Mouse (Mus musculus) G1E (cell line): ENCODE data around the gene Esrra. TPM values are rescaled to one million over a fixed set of nuclear protein-coding genes. Genes with fewer than 3 reads are reported as not detected.

Source experiments
- ATAC-seq: 2 replicates; pipeline ENCODE4 v1.8.0; 2016; ENCODE audit warnings: mild to moderate bottlenecking; ENCODE audit not compliant: insufficient number of reproducible peaks, poor library complexity, low FRiP score, severe bottlenecking; ENCODE audit errors: extremely low read depth
- DNase-seq: peaks from one replicate; pipeline ENCODE4 v3.0.0; 2012; ENCODE audit warnings: low spot score
- H3K27me3 ChIP-seq: 2 replicates; pipeline ENCODE4 v1.6.1; 2012; ENCODE audit warnings: mild to moderate bottlenecking, low read length, inconsistent platforms; ENCODE audit not compliant: insufficient read depth
- H3K36me3 ChIP-seq: replicated peaks from 2 replicates; pipeline ENCODE3; 2012; ENCODE audit warnings: mild to moderate bottlenecking, inconsistent platforms
- H3K4me1 ChIP-seq: 2 replicates; pipeline ENCODE4 v1.6.1; 2012; ENCODE audit warnings: low read depth, low read length, inconsistent platforms, mixed read lengths; ENCODE audit not compliant: insufficient read depth
- H3K4me3 ChIP-seq: 2 replicates; pipeline ENCODE4 v1.5.1; 2012; ENCODE audit warnings: low read depth, mild to moderate bottlenecking, inconsistent platforms, low read length, moderate library complexity, mixed read lengths
- H3K9me3 ChIP-seq: replicated peaks from 2 replicates; pipeline ENCODE4 v1.6.1; 2012; ENCODE audit warnings: inconsistent platforms
- CTCF ChIP-seq: IDR thresholded peaks from 2 replicates; pipeline ENCODE4 v1.5.1; 2012; ENCODE audit warnings: low read depth, low read length, inconsistent platforms, mixed read lengths
- GATA1 ChIP-seq: IDR thresholded peaks from 2 replicates; pipeline ENCODE4 v1.6.1; 2012; ENCODE audit warnings: borderline replicate concordance, low read length, inconsistent platforms, mixed read lengths
- GATA2 ChIP-seq: IDR thresholded peaks from 2 replicates; pipeline ENCODE4 v1.6.1; 2012; ENCODE audit warnings: low read depth, low read length, inconsistent platforms, borderline replicate concordance
- POLR2AphosphoS5 ChIP-seq: IDR thresholded peaks from 2 replicates; pipeline ENCODE4 v1.6.1; 2012; ENCODE audit warnings: low read depth, low read length, inconsistent platforms; ENCODE audit not compliant: insufficient replicate concordance
- TAL1 ChIP-seq: conservative IDR thresholded peaks from 2 replicates; pipeline ENCODE4 v1.6.1; 2012; ENCODE audit warnings: low read depth, low read length, inconsistent platforms, mixed read lengths
- polyA plus RNA-seq: library from polyadenylated mRNA; stranded (reverse); fragments of >175 nt; gene quantifications from 2 replicates; pipeline ENCODE4 v1.2.3, GENCODE M21; 2012
- total RNA-seq, 2 experiments: library from RNA; stranded (forward) in 1 of 2; stranded (reverse) in 1 of 2; fragments of 200-1000 nt in 1 of 2; fragments of >200 nt in 1 of 2; fragmentation: Nextera tagmentation in 1 of 2; gene quantifications; 2 replicates each; pipeline ENCODE4 v1.2.3; 2014 to 2017

Gene Esrra
- total and polyA plus RNA-seq, 3 experiments, result 10.0 to 42.6 (median 21.1) TPM

- DNase-seq, result no peak
- TF ChIP-seq TAL1 (no peak), GATA2 (no peak), POLR2AphosphoS5 (no peak), CTCF (no peak), GATA1 (no peak)
- peaks cover 9% of the 10 kb centered on the region for H3K4me1 ChIP-seq
- H3K9me3 ChIP-seq, result peaks cover 5% of the 10 kb centered on the region
- H3K36me3 ChIP-seq, result no peaks in the 10 kb centered on the region
- H3K27me3 ChIP-seq, result peaks cover 18% of the 10 kb centered on the region
- H3K4me3 ChIP-seq, result no peak overlapping the region
- no peak for ATAC-seq
These were observed 43.6 kb downstream of the Esrra start for GRCm38 (mm10) chr19:6877965-6878364.

- peaks cover 18% of the 10 kb centered on the region for H3K27me3 ChIP-seq
- peaks cover 5% of the 10 kb centered on the region for H3K9me3 ChIP-seq
- DNase-seq (no peak), ATAC-seq (no peak)
- no peaks in the 10 kb centered on the region for H3K36me3 ChIP-seq
- no peak overlapping the region for H3K4me3 ChIP-seq
- TF ChIP-seq CTCF, result no peak
- no peak for TF ChIP-seq GATA2
- TF ChIP-seq TAL1, result no peak
- TF ChIP-seq GATA1, result no peak
- no peak for TF ChIP-seq POLR2AphosphoS5
- peaks cover 13% of the 10 kb centered on the region for H3K4me1 ChIP-seq
These were observed 44.8 kb downstream of the Esrra start for GRCm38 (mm10) chr19:6876799-6877198.

- ATAC-seq (no peak), DNase-seq (no peak)
- H3K36me3 ChIP-seq, result no peaks in the 10 kb centered on the region
- peaks cover 5% of the 10 kb centered on the region for H3K9me3 ChIP-seq
- peaks cover 23% of the 10 kb centered on the region for H3K4me1 ChIP-seq
- TF ChIP-seq GATA2, result no peak
- TF ChIP-seq POLR2AphosphoS5, result no peak
- no peak for TF ChIP-seq CTCF
- no peak for TF ChIP-seq GATA1
- no peak for TF ChIP-seq TAL1
- H3K4me3 ChIP-seq, result no peak overlapping the region
- H3K27me3 ChIP-seq, result peaks cover 18% of the 10 kb centered on the region
These were observed 45.8 kb downstream of the Esrra start for GRCm38 (mm10) chr19:6875834-6876233.

GRCm38 (mm10) chr19:6874257-6874656 is 47.4 kb downstream of the Esrra start:
- ATAC-seq, result no peak

GRCm38 (mm10) chr19:6872701-6873100 is 48.9 kb downstream of the Esrra start:
- Histone ChIP-seq H3K4me3 (no peak overlapping the region), H3K4me1 (peaks cover 34% of the 10 kb centered on the region), H3K9me3 (no peaks in the 10 kb centered on the region), H3K36me3 (no peaks in the 10 kb centered on the region), H3K27me3 (peaks cover 13% of the 10 kb centered on the region)
- no peak for ATAC-seq
- no peak for TF ChIP-seq CTCF
- TF ChIP-seq POLR2AphosphoS5, result no peak
- TF ChIP-seq TAL1, result no peak
- no peak for TF ChIP-seq GATA2
- TF ChIP-seq GATA1, result no peak
- DNase-seq, result no peak

More at GRCm38 (mm10) chr19:6874257-6874656, 47.4 kb downstream of the Esrra start:
- no peak for DNase-seq
- no peak for TF ChIP-seq GATA1
- no peak for TF ChIP-seq GATA2
- TF ChIP-seq TAL1, result no peak
- TF ChIP-seq POLR2AphosphoS5, result no peak
- no peak for TF ChIP-seq CTCF
- Histone ChIP-seq H3K27me3 (peaks cover 18% of the 10 kb centered on the region), H3K36me3 (no peaks in the 10 kb centered on the region), H3K9me3 (no peaks in the 10 kb centered on the region), H3K4me3 (no peak overlapping the region), H3K4me1 (peaks cover 31% of the 10 kb centered on the region)

- ATAC-seq, result no peak
- Histone ChIP-seq H3K36me3 (no peaks in the 10 kb centered on the region), H3K4me1 (peaks cover 34% of the 10 kb centered on the region), H3K27me3 (peaks cover 7% of the 10 kb centered on the region), H3K9me3 (no peaks in the 10 kb centered on the region), H3K4me3 (peak overlapping the region; percentile 37; the same call in 1 of the 2 replicates)
- TF ChIP-seq POLR2AphosphoS5 (no peak), CTCF (peak; percentile 62), GATA1 (no peak), TAL1 (no peak), GATA2 (no peak)
- DNase-seq, result peak; percentile 44
These were observed 49.9 kb downstream of the Esrra start for GRCm38 (mm10) chr19:6871574-6872271.
